Mouse (Mus musculus): ENCODE results near the gene Hif3a.

GRCm38 (mm10) chr7:17017921-17018320 is 44.3 kb downstream of the Hif3a start:
- no peak for TF ChIP-seq CTCF (IDR thresholded peaks at IDR 0.05; ENCODE audit: extremely low read depth, insufficient read length, insufficient replicate concordance, low read depth, low read length)
- no peak for TF ChIP-seq POLR2A (IDR thresholded peaks at IDR 0.05; ENCODE audit: low read depth, low read length)

Measured in small intestine, adult 2 months (tissue).